Mouse (Mus musculus): Measurements from ENCODE around the gene Fcrl5.
"Not testable (repeated sequence)": the region's sequence is repeated elsewhere in the genome, so short reads cannot be mapped to it uniquely, and the experiment has no call there.

Fcrl5 gene

DNA sequence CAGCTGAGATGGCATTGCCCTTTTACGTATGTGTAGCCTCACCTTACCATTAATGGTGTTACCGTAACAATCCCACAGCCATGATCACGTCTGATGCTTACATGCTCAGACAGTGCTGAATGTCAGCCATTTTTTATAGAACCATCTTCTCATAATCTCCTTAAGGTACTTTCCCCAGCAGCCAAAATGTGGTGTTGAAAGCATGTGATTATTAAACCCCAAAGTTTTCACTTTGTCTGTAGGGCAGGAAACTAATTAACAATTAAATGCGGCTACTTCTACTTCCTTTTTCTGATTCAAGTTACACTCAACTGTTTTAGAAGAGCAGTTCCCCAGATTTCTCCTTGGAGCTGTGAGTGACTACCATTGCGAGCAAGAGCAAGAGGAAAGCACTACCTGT is at the start of gene Fcrl5:
TSS of gene Fcrl5 (plus strand) at position 295 of the 400 bp plus-strand sequence.
- no peak for DNase-seq

DNA sequence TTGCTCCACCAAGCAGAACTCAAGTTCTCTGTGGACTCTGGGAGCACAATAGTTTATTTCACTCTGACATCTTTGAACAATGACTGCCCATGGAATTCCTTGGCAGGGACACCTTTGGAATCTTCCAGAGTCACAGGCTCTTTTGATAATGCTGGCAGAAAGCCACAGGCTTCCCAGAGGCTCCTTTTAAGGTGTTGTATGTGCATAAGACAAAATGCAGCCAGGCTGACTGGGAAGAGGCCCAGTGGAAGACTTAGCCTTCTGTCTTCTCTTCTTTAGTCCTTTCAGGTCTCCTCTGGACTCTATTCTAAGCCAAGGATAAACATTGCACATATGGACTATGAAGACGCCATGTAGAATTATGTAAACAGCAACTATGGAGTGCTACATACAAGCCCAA is 44.6 kb upstream of the Fcrl5 start:
- DNase-seq, result no peak

DNA sequence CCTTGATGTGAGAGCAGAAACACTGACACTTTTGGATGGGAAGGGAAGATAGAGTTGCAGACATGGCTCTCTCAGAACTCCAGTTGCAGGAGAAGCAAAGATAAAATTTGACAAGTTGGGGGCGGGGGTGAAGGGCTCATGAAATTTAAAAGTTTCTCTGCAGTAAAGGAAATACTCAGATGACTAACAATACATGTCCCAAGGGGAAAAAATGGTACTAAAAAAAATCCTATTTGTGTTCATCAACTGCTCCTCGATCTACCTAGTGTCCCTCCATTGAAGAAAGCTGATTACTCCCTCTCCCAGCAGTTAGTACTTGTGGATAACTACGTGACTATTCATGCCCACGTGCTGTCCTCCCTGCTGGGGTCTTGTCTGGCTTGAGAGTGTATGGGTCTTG is 36.8 kb upstream of the Fcrl5 start:
- DNase-seq, result no peak

DNA sequence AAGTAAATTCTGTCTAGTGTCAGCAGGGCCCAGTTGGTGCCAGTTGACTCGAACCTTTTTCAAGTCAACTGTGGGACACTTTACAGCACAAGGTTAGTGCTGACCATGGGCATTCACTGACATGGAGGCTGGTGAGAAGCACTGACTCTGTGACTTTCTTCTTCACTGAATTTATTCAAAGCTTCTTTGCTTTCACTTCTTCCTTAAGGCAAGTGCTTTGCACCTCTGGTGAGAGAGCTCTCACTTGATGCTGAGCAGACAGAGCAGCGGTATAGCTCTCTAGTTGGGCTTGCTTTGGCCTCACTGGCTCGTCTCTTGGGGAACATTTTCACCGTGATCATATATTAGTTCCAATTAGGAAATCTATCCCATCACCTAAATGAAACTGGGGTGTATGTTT is 35.7 kb upstream of the Fcrl5 start:
- DNase-seq, result no peak

DNA sequence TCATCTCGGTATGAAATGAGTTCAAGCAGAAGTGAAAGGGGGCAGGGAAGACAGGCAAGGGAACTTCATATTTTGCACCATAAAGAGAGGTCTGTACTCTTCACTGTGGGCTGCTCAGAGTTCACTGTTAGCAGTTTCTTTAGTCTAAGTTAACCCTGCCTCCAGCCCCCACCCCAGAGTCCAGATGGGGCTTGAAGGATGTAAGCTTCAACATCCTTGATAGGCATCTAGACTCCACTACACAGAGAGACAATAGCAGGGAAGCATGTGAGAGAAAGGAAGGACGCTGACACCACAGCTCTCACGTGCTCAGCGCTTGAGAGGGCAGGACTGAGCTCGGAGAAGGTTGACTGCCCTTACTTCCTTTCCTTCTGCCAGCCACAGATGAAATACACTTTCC is 34.3 kb upstream of the Fcrl5 start:
- DNase-seq, result peak in 1 of 2 experiments; percentile 22

DNA sequence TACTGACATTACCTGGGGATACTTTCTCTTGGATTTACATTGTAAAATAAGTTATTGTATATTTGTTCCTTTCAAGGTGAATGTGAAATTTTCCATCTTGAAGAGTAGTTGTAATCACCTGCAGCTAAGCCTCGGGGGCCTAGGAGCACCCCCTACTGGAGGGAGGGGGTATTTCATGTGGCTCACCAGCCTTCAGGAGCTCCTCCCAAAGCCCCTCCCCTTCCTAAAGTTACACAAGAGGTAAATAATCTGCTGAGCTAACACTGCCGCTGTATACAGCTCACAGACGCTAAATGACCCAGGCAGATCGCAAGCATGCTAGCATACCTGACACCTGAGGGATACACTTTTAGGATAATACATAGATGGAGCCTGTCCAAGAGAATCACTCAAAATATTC is 27.4 kb upstream of the Fcrl5 start:
- DNase-seq, result peak; percentile 21 to 38

DNA sequence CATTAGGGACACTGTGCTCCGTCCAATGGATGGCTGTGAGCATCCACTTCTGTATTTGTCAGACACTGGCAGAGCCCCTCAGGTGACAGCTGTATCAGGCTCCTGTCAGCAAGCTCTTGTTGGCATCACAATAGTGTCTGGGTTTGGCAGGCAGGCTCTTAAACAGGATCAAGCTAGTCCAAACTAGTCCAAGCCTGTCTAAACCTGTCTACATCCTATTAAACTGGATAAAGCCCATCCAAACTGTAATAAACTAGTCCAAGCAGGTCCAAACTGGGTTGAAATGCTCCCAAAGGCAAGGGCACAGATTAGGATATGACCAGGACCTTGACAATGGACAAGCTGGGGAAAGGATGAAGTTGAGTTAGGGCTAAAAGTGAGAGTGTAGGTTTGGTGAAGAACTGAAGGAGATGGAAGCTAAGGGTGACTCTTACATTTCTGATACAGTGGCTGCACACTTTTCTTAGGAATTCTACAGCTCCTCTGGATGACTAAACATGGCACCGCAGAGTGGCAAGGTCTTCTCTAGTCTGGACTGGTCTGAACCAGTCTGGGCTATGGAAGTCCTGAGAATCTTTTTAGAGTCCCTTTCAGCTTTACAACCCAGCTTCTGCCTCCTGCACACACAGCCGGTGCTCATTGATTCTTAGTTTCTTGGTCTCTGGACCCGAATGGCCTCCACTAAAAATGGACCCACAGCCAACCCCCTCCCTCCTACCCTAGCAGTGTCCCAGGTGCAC is 26.2 kb upstream of the Fcrl5 start:
- no peak for DNase-seq

DNA sequence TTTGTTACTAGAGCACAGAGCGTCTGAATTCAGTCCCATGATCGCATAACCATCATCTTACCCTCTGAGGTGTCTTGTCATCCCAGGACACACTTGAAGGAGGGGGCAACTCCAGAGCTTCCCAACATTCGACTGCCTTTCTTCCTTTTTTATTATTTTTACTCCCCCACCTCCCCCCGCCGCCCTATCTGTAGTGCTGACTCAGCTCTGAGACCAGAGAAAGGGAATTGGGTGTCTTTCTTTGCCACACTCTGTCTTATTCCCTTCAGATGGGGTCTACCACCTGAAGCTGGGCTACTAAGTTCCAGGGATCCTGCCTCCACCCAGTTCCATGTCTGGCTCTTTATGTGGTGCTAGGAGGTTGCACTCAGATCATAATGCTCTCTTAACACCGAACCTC is 25.0 kb upstream of the Fcrl5 start:
- no peak for DNase-seq

DNA sequence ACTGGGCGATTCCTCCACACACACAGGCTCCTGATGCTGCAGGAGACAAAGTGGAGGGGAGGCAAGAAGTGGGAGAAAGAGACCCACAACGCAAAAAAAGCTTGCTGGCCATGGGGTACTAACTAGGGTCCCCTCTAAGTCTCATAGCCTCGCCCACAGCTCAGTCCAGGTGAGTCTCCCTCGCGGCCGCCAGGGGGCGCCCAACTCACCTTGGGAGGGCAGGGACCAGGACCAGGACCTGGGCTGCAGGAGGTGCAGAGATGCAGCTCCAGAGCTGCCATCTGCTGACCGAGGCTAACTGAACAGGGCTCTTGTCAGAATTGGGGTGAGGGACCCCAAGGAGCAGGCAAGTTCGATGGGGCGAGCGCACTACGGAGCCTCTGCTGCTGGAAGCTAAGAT is 24.4 kb upstream of the Fcrl5 start:
- DNase-seq, result peak; percentile 62 to 66

DNA sequence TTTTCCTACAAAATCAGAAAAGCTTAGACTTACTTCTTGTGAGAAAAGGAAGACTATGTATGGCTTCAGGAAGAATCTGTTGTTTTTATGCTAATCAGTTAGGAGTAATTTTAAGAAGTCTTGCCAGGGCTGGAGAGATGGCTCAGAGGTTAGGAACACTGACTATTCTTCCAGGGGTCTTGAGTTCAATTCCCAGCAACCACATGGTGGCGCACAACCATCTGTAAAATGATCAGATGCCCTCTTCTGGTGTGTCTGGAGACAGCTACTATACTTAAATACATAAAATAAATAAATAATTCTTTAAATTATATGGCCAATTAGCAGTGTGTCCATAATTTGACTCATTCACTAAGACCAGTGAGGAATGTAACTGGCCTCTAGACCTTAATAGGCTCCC is 14.9 kb upstream of the Fcrl5 start:
- no peak for DNase-seq

DNA sequence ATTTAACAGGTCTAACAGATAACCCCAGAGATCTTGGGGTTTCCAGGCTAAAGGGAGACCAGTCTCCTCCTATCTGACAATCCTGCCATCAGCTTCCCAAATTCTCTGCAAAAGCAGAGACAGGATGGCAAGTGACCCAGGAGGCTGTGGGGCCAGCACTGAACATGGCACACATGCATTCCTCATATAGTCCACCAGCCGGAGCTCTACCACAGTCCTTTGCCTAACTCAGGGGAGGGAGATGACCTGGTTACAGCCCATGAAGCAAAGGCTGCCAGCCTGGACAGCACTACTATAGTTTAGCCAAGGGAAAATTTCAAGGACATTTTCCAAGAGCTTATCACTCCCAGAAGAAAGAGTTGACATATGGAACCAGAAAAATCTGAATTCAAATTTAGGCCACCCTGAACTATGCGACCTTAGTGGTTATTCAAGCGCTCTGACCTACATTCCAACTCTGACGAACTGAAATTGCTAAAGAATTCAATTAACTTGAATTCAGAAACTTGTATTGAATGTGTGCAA is 13.1 kb upstream of the Fcrl5 start:
- DNase-seq, result no peak

DNA sequence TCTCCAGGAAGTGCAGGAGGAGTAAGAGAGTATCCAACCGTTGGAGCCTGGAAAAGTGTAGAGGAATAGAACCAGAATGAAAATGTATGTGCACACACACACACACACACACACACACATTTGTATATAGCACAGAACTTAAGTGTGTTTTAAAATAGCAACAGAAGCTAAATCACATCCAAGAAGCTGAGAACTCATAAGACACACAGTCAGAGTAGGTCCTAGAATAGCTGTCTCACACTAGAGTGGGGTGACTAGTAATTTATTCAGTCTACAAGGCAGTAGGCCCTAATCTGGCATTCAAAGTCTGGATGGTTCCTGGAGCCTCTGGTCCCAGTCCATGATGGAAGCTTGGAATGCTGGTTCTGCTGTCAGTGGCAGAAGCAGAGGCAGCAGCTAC is 5.0 kb downstream of the Fcrl5 start:
- no peak for DNase-seq

DNA sequence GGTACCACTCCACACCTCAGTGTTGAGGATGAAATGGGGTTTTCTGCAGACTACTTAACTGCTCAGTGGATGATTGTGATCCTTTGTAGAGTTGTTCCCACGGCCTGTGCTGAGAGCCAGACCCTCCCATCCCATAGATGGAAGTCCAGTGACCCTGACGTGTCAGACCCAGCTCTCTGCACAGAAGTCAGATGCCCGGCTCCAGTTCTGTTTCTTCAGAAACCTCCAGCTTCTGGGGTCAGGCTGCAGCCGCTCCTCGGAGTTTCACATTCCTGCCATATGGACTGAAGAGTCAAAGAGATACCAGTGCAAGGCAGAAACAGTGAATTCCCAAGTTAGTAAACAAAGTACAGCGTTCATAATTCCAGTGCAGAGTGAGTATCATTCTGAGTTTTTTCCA is 8.4 kb downstream of the Fcrl5 start:
- no peak for DNase-seq

DNA sequence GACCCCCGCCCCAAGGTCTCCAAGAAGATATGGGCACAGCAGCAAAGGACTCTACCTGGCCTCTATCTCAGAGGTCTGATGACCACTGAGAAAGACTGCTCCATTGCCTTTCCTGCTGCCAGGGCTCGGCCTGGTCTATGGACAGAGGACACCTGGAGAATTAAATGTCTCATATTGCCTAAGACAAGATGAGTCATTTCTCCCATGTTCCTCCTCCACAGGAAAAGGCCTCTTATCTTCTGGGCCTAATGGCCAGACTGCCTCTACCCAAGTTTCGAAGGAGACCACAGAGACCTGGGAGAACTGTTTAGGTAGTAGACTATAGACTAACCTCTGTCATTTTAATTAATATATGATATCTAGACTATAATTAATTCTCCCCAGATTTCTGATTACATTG is 29.9 kb downstream of the Fcrl5 start:
- DNase-seq, result no peak

DNA sequence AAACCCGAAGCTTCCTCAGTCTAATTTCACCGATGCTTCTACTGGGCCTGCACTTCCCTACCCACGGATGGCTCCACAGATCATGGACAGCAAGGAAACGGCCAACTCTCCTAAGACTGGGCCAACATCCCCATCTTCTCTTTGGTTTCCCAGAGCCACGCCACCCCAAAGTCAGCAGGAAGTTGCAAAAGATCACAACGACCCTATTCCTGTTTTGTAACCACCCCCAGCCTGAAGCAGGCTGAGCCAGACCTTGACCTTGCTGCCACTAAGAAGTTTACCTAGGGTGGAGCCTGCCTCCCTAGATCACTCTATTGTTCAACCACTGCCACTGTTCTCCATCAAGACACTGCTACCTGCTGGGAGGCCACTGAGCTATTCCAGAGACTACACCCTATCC is 31.4 kb downstream of the Fcrl5 start:
- no peak for DNase-seq

DNA sequence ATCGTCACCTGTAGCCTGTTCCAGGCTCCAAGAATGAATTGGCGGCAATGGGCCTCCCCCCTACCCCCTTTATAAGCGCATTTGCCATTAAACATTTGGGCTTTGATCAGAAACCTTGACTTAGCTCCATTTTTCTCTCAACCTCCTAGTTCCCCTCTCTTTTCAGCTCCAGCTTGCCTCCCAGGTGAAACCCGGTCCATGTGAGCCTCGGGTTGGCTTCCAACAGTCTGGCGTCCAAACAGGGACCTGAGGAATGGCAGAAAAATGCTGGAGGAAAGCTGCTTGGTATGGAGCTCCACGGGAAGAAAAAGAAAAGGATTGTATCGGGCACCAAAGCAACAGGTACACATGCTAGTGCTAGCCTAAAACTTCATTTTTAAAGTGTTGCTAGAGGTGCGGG is 31.8 kb downstream of the Fcrl5 start:
- DNase-seq, result no peak

DNA sequence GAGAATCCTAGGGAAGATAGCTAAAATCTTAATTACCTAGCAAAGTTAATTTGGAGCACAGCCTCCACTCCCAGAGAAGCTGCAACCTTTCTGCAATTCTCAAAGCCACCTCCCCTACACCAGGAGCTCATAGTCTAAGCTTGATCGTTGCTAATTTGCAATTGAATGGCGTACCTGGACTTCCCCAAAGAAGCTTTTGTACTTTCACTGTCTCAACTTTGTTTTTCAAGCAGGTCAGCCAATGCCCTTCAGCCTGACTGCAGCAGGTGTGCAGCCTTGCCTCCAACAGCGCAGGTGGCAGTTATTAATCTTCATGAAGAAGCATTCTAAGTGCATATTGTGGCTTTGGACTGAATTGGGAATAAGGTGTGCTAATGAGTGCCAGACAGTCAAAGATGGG is 42.4 kb downstream of the Fcrl5 start:
- DNase-seq, result not testable (repeated sequence)

DNA sequence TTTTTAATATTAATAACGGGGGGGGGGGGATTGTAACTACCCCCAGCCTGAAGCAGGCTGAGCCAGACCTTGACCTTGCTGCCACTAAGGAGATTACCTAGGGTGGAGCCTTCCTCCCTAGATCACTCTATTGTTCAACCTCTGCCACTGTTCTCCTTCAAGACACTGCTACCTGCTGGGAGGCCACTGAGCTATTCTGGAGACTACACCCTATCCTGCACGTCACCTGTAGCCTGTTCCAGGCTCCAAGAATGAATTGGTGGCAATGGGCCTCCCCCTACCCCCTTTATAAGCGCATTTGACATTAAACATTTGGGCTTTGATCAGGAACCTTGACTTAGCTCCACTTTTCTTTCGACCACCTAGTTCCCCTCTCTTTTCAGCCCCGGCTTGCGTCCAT is 43.0 kb downstream of the Fcrl5 start:
- DNase-seq, result not testable (repeated sequence)

DNA sequence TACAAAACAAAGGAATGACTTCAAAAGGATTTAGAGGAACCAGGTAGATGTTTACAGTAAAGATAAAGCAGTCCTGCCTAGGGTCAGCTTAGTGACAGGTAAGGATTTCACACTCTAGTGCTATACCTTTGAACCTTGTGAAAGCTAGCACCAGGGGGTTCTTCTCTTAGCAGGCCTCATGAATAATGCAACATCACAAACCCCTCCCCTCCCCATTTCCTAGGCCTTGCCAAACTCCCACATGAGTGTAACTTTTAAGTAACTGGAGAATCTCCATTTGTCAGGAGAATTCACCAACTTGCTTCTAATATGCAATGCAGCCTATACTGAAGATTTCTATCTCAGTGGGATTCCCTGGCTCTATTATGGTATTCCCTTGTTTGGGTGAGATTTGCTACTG is 43.7 kb downstream of the Fcrl5 start:
- DNase-seq, result not testable (repeated sequence)

DNA sequence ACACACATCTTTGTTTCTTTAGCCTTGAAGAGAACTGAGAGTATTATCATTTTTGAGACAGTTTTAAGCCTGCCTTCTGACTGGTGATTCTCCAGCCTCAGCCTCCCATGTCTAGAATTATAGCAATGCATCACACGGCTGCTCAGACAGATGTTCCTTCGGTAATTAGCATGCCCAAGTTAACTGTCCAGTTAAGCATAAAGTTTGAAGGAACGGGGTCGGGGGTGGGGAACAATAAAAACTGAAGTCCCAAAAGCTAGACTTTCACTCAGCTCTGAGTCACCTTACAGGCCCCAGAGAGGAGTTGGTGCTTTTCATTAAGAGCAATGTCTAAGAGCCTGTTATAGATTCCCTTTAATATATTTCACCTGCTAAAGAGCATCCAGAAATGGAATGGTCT is 51.8 kb downstream of the Fcrl5 start:
- DNase-seq, result no peak

DNA sequence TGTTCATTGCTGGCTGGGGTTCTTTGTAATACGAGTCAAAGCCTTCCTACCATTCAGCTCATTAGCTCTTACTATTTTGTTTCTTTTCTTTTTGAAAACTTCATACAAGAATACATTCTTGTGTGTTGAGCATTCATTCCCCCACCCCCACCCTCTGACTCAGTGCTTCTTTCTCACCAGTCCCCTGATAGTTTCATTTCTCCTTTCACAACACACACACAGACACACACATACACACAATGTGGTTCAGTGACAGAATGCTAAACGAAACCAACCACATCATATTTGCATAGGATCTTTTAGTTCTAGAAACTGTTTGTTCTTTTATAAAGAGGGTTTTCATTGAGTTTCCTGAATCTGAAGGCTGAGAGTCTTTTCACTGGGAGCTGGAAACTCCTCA is 52.3 kb downstream of the Fcrl5 start:
- no peak for DNase-seq

DNA sequence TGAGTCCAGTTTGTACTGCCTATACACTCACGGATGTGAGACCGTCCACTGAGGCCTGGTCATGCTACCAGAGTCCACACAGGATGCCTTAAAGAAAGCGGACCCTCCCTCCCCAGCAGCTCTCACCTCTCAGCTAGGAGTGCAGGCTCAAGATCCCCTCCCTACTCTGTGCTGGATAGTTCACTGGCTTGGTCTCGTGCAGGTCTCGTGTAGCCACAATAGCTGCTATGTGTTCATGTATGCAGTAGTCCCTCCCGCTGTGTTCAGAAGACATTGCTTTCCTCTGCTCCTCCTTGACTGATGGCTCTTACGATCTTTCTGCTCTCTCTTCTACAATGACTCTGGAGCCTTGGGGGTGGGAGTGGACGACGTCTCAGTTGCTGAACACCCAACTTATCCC is 62.7 kb downstream of the Fcrl5 start:
- DNase-seq, result no peak

DNA sequence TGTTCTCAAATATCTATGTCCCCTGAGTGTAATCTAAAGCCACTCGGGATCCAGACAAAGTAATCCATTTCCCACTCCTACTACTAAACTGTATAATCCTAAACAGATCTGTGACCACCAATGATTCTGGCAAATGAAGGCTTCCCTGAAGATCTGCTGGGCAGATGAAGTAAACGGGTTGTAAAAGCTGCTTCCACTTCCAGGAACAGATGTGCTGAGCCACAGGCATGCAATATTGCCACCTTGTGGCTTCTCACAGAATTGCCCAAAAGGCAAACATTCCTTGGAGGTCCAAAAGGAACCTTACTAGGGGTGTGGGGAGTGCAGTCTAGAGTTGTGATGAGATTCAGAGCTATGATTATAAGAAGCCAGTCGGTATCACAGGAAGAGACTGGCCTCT is 63.5 kb downstream of the Fcrl5 start:
- peak; percentile 80 to 84 for DNase-seq

DNA sequence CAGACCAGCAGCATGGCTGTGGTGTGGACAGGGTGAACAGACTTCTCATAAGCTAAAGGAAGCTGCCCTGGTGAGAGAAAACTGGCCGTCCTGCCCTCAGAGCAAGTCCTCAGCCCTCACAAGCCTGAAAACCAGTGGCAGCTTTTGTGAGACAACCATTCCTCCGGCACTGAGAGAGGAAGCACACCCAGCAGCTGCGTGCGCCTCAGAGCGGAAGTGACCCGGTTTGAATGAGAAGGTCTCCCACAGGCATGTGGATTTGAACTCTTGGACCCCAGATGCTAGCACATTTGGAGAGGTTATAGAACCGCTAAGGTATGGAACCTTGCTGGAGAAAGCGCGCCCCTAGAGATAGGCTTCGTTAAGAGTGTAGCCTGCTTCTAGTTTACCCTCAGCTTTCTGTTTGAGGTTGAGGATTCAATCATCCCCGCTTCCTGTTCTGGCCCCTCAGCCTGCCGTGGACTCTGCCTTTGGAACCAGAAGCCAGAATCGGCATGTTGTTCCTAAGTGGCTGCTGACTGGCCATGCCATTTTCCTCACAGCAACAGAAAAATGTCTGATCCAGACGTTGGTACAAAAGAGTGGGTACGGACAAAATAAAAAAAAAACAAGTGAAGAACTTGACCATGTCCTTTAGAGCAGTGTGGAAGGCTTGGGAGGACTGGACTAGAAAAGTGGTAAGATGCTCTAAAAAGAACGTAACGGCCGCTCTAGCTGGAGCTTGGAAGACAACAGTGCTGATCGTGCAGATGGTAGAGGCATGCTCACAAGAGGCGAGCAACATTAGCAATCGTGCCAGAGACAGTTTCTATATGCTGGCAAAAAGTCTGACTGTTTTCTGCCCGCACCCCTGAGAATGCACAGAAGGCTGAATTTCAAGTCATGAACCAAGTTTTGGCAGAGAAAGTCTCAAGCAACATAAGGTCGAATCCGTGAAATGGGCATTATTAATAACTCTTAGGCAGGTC is 64.8 kb downstream of the Fcrl5 start:
- DNase-seq, result no peak

Measured in kidney, postnatal 4 days (tissue).